Mouse (Mus musculus) adrenal gland, adult 8-10 months (tissue): ENCODE results near the gene Scube1. TPM values are rescaled to one million over a fixed set of nuclear protein-coding genes. Genes with fewer than 3 reads are reported as not detected.

Source experiments
- DNase-seq: peaks from one replicate; pipeline ENCODE4 v3.0.0; 2022
- total RNA-seq, 4 experiments: library from RNA; stranded (reverse); gene quantifications; 2 replicates each; pipeline ENCODE4 v1.2.4; 2022

Scube1 gene
- total RNA-seq, 4 experiments from 2014 or later = 4.1 to 6.4 (median 6.0) TPM

GRCm38 (mm10) chr15:83594513-83595363, 130.1 kb downstream of the Scube1 start, which contains the start of gene Ttll12:
Gene Ttll12 (minus strand): TSS chr15:83595157.
- DNase-seq = peak; percentile 91

GRCm38 (mm10) chr15:83593702-83594512, 130.9 kb downstream of the Scube1 start:
- DNase-seq = no peak

DNA sequence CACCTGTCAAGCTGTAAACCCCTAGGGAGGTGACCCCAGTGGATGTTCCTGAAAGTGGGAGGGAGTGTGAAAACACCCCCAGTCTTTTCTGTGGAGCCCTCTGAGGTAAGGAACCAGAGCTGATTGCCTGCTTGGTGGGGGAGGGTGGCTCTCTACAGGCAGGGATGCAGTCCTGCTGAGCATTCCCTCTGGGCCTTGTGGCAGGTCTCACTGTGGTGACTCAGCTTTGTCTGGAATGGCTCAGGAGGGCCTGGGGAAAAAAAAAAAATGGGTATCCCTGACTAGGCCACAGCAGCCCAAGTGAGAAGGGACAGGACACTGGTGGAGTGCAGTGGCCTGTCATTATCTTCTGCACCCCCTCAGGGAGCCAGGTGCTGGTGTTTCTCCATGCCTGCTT, 131.6 kb downstream of the Scube1 start:
- DNase-seq = no peak

- DNase-seq = no peak
Observed at GRCm38 (mm10) chr15:83592260-83593188, 132.3 kb downstream of the Scube1 start.

GRCm38 (mm10) chr15:83591758-83592157, 133.1 kb downstream of the Scube1 start:
- DNase-seq = no peak

DNA sequence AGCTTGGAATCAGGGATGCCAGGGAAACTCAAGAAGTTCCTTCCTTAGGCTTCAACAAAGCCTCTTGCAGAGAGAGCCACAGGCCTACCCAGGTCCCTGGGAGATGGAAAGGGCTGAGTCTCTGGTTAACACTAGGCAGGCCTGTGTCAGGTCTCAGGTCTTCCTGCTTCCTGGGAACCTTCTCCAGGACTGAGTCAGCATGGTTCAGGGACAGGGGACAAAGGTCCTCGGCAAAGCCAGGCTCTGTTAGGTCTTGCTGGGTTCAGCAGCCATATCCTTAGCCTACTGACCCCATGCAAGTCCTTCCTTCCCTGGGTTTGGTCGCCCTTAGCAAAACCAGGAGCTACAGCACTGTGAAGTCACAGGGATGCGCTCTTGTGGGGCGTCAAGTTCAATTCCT, 134.0 kb downstream of the Scube1 start:
- DNase-seq = no peak

DNA sequence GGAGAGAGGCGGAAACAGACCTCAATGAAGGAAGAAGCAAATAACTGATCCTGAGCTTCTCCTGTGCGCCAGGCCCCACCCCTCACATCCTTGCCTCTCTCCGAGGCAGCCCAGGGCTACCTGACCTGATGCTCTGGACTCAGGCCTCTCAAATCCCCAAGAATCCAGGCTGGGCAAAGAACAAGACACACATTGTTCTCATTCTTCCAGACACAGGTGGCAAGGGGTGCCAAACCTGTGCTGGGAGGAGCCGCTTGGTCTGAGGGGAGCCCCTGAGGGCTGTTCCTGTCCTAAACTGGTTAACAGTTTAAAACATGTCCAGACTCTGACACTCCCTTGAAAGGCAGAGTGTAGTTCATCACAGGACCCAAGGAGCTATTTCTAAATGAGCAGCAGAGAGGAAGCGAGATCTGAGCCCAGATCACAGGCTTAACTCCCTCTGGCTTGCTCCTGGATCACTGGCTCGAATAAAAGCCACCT, 140.0 kb downstream of the Scube1 start:
- no peak for DNase-seq

- peak; percentile 56 for DNase-seq
Observed at GRCm38 (mm10) chr15:83583419-83584156, 141.2 kb downstream of the Scube1 start.

DNA sequence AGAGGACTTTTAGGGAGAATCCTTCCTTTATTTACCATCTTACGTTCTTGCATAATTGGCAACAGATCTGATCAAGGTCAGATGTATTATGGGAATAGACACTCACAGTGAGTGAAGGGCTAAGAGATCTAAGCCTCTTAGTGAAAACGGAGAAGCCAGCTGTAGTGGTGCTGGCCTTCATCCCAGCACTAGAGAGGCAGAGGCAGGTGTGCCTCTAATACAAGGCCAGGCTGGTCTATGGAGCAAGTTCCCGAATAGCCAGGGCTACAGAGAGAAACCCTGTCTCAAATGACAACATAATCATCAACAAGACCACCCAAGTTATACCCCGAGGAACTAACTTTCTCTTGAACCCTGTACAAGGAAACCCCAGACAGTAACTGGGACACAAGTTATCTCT, 141.9 kb downstream of the Scube1 start:
- DNase-seq = no peak

DNA sequence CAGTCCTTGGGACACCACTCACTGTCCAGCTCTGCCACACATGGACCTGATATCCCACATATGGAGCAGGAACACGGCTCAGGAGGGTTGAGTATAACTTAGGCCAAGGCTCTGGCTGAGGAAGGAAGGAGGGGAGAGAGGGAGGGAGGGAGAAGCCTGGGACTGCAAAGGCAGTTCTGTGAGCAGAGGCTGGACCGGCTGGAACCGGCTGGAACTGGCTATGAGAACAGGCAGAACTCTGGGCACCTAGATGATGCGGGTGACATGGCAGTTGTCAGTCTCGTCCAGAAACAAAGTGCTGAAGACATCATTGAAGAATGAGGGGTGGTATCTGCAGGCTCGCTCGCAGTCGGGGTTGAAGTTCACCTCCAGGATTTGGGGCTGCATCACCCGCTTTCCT, 148.2 kb downstream of the Scube1 start:
- no peak for DNase-seq

- no peak for DNase-seq
Observed at GRCm38 (mm10) chr15:83575543-83575942, 149.3 kb downstream of the Scube1 start.

- peak; percentile 71 for DNase-seq
Observed at GRCm38 (mm10) chr15:83574731-83575351, 150.0 kb downstream of the Scube1 start.

- no peak for DNase-seq
Observed at GRCm38 (mm10) chr15:83573606-83574005, 151.2 kb downstream of the Scube1 start.

GRCm38 (mm10) chr15:83572132-83572531, 152.7 kb downstream of the Scube1 start:
- no peak for DNase-seq

DNA sequence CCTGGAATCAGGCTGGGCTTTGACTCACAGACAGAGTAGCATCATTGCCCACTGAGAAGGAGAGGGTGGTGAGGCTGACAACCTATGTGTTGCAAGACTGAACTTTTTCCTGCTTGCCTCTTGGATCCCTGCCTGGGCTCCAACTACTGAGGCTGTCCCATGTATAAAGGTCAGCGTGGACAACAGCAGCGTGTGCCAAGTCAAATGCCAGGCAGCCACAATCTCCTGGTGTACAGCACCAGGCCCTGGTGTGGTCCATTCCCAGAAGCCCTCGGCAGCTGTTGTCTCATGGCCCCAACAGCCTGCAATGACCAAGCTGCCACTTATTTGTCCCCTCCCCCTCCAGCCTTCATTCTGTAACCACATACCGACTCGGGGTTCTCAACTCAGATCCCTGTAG, 153.2 kb downstream of the Scube1 start:
- peak; percentile 57 for DNase-seq

DNA sequence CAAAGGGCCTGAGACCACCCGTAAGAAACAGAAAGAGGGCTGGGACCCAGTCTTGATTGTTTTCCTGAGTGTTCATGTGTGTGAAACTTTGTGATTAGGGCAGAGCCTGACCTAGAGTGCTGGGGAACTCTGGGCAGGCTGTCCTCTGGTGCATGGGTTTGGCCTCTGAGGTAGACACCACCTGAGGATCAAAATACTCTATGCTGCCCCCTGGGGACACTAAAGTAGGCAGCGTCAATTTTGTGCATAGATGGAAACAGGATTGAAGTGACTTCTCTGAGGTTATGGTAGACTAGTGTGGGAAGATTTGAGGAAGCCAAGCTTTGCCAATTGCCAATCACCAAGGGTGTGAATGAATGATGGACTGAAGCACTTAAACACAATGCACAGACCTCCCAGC, 154.2 kb downstream of the Scube1 start:
- DNase-seq = no peak

- DNase-seq = no peak
Observed at GRCm38 (mm10) chr15:83569682-83570081, 155.1 kb downstream of the Scube1 start.

DNA sequence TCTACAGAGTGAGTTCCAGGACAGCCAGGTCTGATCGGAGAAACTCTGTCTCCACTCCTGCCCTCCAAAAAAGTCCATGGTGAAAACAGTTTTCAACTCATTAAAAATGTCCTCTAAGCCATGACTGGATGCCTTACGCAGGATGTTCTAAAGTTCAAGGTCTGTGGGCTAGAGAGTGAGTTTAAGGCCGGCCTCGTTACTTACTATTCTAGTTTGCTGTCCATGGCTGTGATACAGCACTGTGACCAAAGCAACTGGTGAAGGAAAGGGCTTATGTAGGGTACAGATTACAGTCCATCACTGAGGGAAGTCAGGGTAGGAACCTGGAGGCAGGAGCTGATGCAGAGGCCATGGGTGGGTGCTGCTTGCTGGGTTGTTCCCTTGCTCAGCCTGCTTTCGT, 156.3 kb downstream of the Scube1 start:
- DNase-seq = peak; percentile 31

DNA sequence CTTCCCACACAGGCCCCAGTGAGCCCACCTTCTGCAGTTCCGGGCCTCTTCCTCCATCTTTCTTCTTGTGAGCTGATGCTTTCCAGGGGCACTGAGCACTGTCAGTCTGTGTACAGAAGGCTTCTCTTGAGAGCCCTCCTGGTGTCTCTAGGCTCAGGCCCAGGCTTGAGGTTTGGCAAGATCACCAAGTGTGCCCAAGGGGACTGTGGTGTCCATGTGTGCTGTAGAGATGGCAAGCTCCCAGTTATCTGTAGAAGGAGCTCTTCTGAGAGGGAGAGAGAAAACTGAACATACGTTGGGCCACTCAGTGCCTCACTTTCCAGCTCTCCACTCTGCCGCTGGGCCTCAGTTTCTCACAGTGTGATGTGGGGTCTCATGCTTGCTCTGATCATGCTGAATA, 157.1 kb downstream of the Scube1 start:
- no peak for DNase-seq

DNA sequence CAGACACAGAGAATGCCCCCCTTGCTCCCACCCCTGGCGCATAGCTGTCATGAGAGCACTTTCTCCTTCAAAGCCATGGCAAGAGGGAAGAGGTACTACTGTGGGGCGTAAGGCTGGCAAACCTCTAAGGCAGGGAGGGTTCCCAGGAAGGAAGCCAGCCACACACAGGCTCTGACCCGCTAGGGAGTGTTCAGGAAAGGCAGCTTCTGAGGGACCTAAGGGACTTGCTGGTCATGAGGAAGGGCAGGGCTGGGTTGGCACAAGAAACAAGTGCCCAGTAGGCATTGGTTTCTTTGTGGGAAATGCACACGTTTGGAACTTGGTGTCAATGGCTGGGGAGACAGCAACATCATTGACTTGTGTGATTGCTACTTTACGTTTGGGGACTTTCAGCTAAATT, 158.8 kb downstream of the Scube1 start:
- DNase-seq = no peak

GRCm38 (mm10) chr15:83565434-83565833, 159.4 kb downstream of the Scube1 start:
- peak; percentile 88 for DNase-seq
